Mouse (Mus musculus) cerebellum, adult 2 months (tissue): ENCODE data around the gene Cyyr1. TPM values are rescaled to one million over a fixed set of nuclear protein-coding genes. Genes with fewer than 3 reads are reported as not detected.
A peak's percentile ranks its signal among the peaks of the same experiment; 100 is the strongest.

ENCODE experiments used
- DNase-seq, 2 experiments: peaks; one replicate each; pipeline ENCODE4 v3.0.0; 2021
- H3K27ac ChIP-seq: fragments of 200-500 bp; 2 replicates; pipeline ENCODE4 v1.5.1; 2012; ENCODE audit warnings: low read length, control low read depth, inconsistent platforms; ENCODE audit not compliant: insufficient read depth
- H3K27me3 ChIP-seq: fragments of 200-500 bp; 2 replicates; pipeline ENCODE4 v1.6.1; 2012; ENCODE audit warnings: inconsistent platforms, mild to moderate bottlenecking, low read length, moderate library complexity; ENCODE audit not compliant: control insufficient read depth, insufficient read depth
- H3K4me1 ChIP-seq: fragments of 200-500 bp; 2 replicates; pipeline ENCODE4 v1.6.1; 2011; ENCODE audit warnings: low read length; ENCODE audit not compliant: control insufficient read depth, insufficient read depth
- H3K4me3 ChIP-seq: fragments of 200-500 bp; replicated peaks from 2 replicates; pipeline ENCODE3; 2011; ENCODE audit warnings: mild to moderate bottlenecking, low read depth, low read length, control low read depth; ENCODE audit not compliant: insufficient read depth
- CTCF ChIP-seq: fragments of 200-500 bp; IDR thresholded peaks from 2 replicates; pipeline ENCODE4 v1.5.1; 2011; ENCODE audit warnings: low read depth, mild to moderate bottlenecking, control low read depth, low read length, moderate library complexity, borderline replicate concordance; ENCODE audit not compliant: insufficient read depth
- POLR2A ChIP-seq: fragments of 200-500 bp; IDR thresholded peaks from 2 replicates; pipeline ENCODE4 v1.6.1; 2011; ENCODE audit warnings: low read length, control low read depth, borderline replicate concordance; ENCODE audit not compliant: insufficient read depth
- WGBS: fragments of 180-500 bp; shearing (Covaris S2); methylation state at CpG from one replicate; pipeline ENCODE4 v1.1.7; 2018; 5-methylcytosine and 5-hydroxymethylcytosine counted together
- polyA plus RNA-seq: library from polyadenylated mRNA; depleted of rRNA; stranded (reverse); fragments of >200 nt; gene quantifications from 2 replicates; pipeline ENCODE4 v1.2.3, GENCODE M21; 2012

Cyyr1 gene
- polyA plus RNA-seq, 1 experiment, result 3.9 TPM

GRCm38 (mm10) chr16:85503416-85503815 is 49.8 kb downstream of the Cyyr1 start:
- TF ChIP-seq POLR2A, result no peak
- no peak for TF ChIP-seq CTCF
- no peaks in the 10 kb centered on the region for H3K27me3 ChIP-seq
- WGBS, result 78% methylated on average over 5 of the region's 5 CpGs
- no peak overlapping the region for H3K4me3 ChIP-seq
- no peak overlapping the region for H3K27ac ChIP-seq
- no peaks in the 10 kb centered on the region for H3K4me1 ChIP-seq
- no peak for DNase-seq

GRCm38 (mm10) chr16:85495837-85496236 is 57.4 kb downstream of the Cyyr1 start:
- H3K4me3 ChIP-seq, result no peak overlapping the region
- WGBS, result 79% methylated on average over 2 of the region's 2 CpGs
- no peak for DNase-seq
- H3K27ac ChIP-seq, result no peak overlapping the region
- no peaks in the 10 kb centered on the region for H3K4me1 ChIP-seq
- no peak for TF ChIP-seq POLR2A
- TF ChIP-seq CTCF, result no peak
- no peaks in the 10 kb centered on the region for H3K27me3 ChIP-seq

- peak in 1 of 2 experiments; percentile 4 for DNase-seq
- H3K4me1 ChIP-seq, result no peaks in the 10 kb centered on the region
- no peak for TF ChIP-seq CTCF
- H3K27me3 ChIP-seq, result no peaks in the 10 kb centered on the region
- H3K27ac ChIP-seq, result no peak overlapping the region
- H3K4me3 ChIP-seq, result no peak overlapping the region
- 30% methylated on average over 5 of the region's 5 CpGs for WGBS
These were observed 65.0 kb downstream of the Cyyr1 start for GRCm38 (mm10) chr16:85488105-85488607.

GRCm38 (mm10) chr16:85487266-85487665 is 65.9 kb downstream of the Cyyr1 start:
- no peak for DNase-seq
- H3K4me1 ChIP-seq, result no peaks in the 10 kb centered on the region
- H3K27me3 ChIP-seq, result no peaks in the 10 kb centered on the region
- no peak overlapping the region for H3K4me3 ChIP-seq
- WGBS, result 80% methylated on average over 7 of the region's 7 CpGs
- TF ChIP-seq CTCF, result no peak
- no peak for TF ChIP-seq POLR2A
- H3K27ac ChIP-seq, result no peak overlapping the region

GRCm38 (mm10) chr16:85484557-85484956 is 68.6 kb downstream of the Cyyr1 start:
- TF ChIP-seq CTCF (no peak), POLR2A (no peak)
- DNase-seq, result no peak
- Histone ChIP-seq H3K27ac (no peak overlapping the region), H3K27me3 (no peaks in the 10 kb centered on the region), H3K4me3 (no peak overlapping the region), H3K4me1 (no peaks in the 10 kb centered on the region)
- WGBS, result 61% methylated on average over 4 of the region's 4 CpGs

- TF ChIP-seq CTCF (no peak), POLR2A (no peak)
- 35% methylated on average over 5 of the region's 5 CpGs for WGBS
- no peak overlapping the region for H3K27ac ChIP-seq
These were observed 78.6 kb downstream of the Cyyr1 start for GRCm38 (mm10) chr16:85474552-85475071.

GRCm38 (mm10) chr16:85470057-85470456 is 83.1 kb downstream of the Cyyr1 start:
- H3K4me1 ChIP-seq, result no peaks in the 10 kb centered on the region
- WGBS, result 97% methylated on average over 4 of the region's 4 CpGs
- no peaks in the 10 kb centered on the region for H3K27me3 ChIP-seq
- TF ChIP-seq POLR2A (no peak), CTCF (no peak)
- no peak overlapping the region for H3K27ac ChIP-seq
- no peak for DNase-seq
- no peak overlapping the region for H3K4me3 ChIP-seq

More at GRCm38 (mm10) chr16:85474552-85475071, 78.6 kb downstream of the Cyyr1 start:
- DNase-seq, result no peak
- no peaks in the 10 kb centered on the region for H3K27me3 ChIP-seq
- no peaks in the 10 kb centered on the region for H3K4me1 ChIP-seq
- no peak overlapping the region for H3K4me3 ChIP-seq

GRCm38 (mm10) chr16:85455043-85455442 is 98.2 kb downstream of the Cyyr1 start:
- no peak for DNase-seq
- Histone ChIP-seq H3K4me3 (no peak overlapping the region), H3K27me3 (no peaks in the 10 kb centered on the region), H3K4me1 (no peaks in the 10 kb centered on the region), H3K27ac (no peak overlapping the region)
- WGBS, result 96% methylated on average over 1 of the region's 1 CpGs
- TF ChIP-seq POLR2A, result no peak
- TF ChIP-seq CTCF, result no peak
